Mouse (Mus musculus): ENCODE measurements around the gene Tmem184b. TPM values are rescaled to one million over a fixed set of nuclear protein-coding genes. Genes with fewer than 3 reads are reported as not detected.
A peak's percentile ranks its signal among the peaks of the same experiment; 100 is the strongest.

Tmem184b gene
- total RNA-seq, 2 experiments from 2014 or later, result 6.4 to 30.2 TPM

DNA sequence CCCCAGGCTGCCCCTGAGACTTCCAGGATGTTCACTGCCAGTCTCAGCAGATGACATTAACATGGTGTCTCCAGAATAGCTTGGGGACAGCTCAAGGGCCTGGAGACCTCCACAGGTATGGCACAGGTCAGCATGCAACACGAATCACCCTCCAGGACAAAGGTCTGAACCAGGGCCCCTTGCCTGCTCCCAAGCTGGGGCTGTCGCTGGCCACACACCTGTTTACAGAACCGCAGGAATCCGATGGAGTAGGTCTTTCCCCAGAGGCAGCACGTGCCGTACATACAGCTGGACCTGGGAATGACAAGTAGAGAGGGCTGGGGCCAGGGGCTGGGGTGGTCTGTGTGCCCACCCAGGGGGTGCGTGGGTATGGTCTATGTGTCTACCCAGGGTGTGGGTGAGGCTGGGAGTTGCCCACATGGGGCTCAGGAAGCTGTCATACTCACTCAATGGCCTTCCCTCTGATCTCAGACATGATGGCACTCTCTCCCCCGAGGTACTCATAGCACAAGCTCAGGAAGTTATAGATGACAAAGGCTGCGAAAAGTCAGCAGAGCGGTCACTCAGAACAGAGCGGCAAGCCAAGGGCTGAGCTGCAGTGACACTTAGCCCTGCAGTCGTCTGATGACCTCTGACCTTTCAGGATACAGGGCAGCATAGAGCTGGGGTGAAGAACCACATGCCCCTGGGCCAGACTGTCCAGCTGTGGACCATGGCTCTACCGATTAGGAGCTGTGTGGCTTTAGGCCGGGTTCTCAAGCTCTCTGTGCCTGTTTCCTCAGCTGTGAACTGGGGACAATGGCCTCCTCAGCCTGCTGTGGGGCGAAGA lies 33.7 kb downstream of the Tmem184b start:
- ATAC-seq (replicated peaks; ENCODE audit: poor library complexity, severe bottlenecking), result no peak

DNA sequence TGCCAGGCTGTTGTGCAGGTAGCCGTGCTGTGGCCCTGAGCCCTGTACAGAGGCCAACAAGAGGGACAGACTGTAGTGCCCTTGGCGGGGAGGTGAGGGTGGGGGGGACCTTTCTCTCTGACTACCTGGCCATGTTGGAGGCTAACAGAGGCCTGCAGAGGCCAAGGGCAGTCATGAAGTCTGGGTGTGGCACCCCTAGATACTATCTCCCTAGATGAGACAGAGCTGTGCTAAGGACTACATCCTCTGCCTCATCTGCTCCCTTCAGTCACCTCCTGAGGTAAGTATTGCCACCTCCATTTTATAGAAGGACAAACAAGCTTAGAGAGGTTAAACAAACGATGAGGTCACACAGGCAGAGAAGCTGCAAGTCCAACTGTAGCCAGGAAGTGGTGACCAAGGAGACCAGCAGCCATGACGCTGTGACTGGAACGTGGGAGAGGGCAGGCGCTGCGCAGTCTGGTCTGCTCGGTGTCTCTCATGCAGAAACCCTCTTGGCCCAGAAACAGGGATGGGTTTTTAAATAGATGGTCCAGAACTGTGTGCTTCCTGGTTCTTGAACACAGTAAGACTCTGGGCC lies 34.4 kb downstream of the Tmem184b start:
- no peak for ATAC-seq (replicated peaks; ENCODE audit: poor library complexity, severe bottlenecking)

DNA sequence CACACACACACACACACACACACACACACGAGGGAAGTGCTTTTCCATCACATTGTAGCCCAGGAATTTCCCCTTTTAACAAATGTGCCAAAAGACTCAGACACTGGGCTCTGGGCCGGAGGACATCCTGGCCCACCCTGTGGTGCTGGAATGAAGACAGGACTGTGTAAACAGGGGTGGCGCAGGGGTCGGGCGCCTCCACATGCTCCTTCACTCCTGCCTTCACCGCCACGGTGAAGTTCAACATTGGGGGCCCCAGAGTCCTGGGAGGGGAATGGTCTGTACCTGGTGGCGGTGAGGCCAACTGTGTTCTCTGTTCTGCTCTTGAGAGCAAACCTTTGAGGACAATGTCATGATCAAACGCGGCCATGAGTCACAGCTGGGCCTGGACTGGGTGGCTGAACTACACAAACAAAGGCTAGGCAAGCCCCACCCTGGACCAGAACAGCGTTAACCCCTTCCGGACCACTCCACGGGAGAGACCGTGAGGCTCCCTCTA lies 35.0 kb downstream of the Tmem184b start:
- ATAC-seq (replicated peaks; ENCODE audit: poor library complexity, severe bottlenecking), result no peak

DNA sequence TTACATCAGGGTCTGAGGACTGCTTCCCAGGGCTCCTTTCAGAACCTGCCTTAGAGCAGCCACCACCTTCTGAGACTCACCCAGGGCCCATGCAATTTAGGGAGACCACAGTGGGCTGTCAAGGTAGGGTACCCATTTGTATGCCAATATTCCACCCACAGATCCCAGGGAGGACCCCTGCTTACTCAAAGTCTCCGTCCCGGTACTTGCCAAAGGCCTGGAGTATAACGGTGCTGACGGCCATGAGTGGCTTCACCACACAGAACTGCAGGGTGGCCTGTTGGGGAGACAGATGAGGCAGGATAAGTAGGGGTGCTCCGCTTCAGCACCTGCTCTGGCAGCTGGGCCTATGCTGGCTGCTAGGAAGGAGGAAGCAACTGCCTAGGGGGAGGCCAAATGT lies 37.0 kb downstream of the Tmem184b start:
- no peak for ATAC-seq (replicated peaks; ENCODE audit: poor library complexity, severe bottlenecking)

DNA sequence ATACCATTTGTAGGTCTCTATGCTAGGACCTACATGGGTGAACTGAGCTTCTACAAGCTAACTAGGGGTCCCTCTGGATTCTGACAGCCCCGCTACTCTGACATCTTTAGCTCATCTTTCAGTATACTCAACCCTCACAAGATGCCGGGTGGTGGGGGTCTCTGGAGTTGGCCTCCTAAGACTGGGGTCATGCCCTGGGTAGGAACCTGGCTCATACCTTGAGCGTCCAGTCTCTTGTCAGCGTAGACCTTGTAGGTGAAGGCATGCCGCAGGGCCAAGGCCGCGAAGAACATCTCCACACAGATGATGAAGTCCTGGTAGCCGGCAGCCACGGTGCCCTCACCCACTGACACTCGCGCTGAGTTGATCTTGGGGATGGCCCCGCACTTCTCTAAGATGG lies 38.3 kb downstream of the Tmem184b start:
- no peak for ATAC-seq (replicated peaks; ENCODE audit: poor library complexity, severe bottlenecking)

DNA sequence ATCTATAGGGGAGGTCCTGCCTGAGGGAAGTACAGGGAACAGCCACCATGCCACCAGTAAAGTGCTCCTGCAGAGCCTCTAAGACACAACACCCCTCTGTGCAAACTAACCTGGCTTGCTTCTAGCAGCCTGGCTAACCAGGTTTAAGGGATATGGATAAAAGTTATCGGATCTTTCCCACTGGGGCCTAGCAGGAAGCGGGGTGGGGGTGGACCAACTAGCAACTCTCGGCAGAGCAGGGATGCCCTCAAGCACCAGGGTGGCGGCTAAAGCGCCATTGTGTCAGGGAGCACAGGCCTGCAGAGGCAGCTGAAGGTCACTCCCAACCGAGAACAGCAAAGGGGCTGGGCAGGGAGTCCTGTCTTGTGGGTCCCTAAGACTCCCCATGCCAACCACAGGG lies 39.2 kb downstream of the Tmem184b start:
- no peak for ATAC-seq (replicated peaks; ENCODE audit: poor library complexity, severe bottlenecking)

DNA sequence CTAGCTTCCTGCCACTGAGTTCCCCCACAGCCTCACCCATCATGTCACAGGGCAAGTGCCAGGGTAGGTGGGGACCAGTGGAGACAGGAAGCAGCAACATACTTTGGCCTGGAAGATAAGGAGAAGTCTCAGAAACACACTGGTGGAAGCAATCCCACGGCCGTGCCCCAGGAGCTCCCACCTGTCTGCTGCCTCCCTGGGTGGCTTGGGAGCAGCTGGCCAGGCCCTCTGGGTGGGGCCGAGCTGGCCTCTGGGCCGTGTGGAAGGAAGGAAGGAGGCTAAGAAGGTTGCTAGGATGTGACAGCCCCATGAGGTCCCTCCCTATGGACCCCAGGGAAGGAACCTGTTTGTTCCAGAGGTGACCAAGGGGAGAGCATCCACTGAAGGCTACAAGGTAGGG lies 42.3 kb downstream of the Tmem184b start:
- ATAC-seq (replicated peaks; ENCODE audit: poor library complexity, severe bottlenecking), result no peak

DNA sequence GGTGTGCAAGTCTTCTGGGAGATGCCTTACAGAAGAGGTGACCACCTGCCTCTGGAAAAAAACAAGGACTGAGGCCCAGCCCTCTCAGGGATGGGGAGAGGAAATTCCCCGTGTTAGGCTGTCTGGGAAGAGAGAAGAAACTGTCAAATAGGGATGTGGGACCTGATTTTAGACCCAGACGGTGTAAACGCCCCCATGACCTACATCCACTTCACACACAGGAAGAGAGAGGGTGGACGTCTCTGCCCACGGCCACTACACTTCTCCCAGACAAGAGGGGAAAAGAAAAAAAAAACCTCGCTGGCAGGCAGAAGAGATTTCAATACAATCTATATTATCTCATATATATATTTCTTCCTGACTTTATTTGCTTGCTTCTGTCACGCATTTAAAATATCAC lies 43.0 kb downstream of the Tmem184b start:
- no peak for ATAC-seq (replicated peaks; ENCODE audit: poor library complexity, severe bottlenecking)

DNA sequence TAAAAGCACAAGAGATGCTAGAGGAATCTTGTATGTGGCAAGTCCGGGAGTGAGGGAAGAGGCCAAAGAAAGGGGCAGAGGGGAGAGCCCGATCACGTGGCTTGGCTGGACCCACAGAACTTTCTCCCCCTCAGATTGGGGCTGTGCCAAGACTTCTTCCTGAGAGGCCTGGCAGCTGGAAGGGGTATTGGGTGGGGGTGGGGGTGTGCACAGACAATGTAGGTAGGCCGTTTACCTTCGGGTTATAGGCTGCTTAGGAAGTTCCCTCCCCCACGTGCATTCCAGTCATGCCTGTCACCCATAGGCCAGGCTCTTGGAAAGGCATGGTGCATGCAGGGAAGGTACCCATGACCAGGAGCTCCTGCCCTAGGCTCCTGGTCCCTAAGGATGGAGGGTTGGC lies 43.4 kb downstream of the Tmem184b start:
- no peak for ATAC-seq (replicated peaks; ENCODE audit: poor library complexity, severe bottlenecking)

DNA sequence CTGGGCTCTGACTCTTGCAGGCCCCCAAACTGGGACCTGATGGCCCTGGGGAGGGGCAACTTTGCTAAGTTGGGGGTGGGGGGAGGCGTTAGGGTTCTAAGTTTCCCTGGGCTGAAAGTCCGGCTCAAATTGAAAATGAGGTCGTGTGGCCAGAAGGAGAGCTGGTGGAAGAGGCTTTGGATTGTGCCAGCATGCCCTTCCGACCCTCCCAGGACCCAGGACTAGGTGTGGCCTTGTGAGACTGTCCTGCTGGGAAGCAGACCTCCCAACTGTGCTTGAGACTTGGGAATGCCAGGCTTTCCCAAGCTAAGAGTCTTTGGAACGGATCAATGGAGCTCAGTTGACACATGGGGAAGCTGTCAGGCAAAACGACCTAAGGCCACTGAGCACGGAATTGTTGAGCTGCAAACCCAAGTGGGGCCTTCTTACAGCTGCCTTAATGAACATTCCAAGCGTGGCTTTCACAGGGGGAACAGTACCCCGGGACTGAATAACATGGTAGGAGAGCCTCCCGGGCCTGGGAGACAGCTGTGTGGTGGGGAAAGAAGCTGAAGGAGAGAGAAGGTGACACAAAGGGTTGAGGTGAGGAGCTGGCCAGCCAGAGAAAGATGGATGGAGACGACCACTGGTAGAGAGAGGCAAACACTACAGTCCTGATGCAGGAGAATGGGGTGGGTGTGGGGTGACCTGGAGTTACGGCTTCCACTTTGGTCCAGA lies 45.2 kb downstream of the Tmem184b start:
- no peak for ATAC-seq (replicated peaks; ENCODE audit: poor library complexity, severe bottlenecking)

DNA sequence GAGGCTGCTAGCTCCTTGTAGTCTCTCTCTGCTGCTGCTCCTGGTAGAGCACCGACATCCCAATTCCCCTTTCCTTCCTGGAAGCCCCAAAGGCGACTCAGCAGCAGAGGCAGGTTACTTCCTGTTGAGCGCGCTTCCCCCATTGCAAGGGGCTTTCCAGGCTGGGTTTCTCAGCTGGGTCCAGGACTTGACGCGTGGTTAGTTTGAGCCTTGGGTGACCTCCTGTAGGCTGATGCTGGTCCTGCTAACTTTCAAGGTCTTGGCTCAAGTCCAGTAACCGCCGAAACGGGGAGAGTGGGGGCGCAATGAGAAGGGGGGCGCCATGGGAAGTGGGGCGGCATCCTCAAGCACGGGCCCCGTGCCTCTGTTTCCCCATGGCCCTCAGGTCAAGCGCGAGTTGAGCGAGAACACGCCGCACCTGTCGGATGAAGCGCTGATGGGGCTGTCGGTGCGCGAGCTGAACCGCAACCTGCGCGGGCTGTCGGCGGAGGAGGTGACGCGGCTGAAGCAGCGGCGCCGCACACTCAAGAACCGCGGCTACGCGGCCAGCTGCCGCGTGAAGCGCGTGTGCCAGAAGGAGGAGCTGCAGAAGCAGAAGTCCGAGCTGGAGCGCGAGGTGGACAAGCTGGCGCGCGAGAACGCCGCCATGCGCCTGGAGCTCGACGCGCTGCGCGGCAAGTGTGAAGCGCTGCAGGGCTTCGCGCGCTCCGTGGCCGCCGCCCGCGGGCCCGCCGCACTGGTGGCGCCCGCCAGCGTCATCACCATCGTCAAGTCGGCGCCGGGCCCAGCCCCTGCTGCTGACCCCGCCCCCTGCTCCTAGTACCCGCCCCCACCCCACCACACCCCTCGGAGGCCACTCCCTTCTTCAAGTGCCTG lies 46.1 kb downstream of the Tmem184b start:
- peak; percentile 62 for ATAC-seq (replicated peaks; ENCODE audit: poor library complexity, severe bottlenecking)

DNA sequence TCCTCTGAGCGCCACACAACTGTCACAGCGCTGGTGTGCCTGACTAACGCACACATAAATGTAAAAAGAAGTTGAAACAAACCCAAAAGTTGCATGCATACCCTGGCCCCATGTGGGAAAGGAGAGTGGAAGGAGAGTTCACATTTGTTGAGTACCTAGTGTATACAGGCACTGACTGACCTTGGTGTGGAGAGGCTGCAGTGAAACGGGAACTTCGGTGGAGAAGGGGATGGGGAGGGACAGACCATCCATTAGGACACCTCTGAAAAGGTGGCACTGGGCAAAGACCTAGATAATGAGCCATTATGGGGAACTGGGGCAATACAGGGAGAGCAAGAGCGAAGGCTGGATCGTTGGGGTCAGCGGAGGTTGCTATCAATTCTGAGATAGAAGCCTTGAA lies 46.9 kb downstream of the Tmem184b start:
- no peak for ATAC-seq (replicated peaks; ENCODE audit: poor library complexity, severe bottlenecking)

DNA sequence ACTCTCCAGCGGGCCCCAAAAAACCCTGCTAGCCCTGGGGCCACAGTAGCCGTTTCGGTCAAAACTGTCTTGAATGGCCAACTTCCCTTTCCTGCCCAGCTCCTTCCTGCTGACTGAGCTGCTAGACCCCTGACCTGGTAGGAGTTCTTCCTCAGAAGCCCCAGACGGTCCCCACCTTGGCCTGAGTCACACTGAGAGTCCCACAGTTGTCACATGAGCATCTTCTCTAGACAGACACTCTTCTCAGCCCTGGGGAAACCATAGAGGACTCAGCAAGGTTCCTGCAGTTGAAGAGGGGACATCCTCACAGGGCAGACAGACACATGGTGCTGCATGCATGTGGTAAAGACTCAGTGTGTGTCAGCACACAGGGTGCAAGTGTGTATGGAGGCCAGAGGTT lies 48.8 kb downstream of the Tmem184b start:
- peak; percentile 16; the same call in 1 of the 2 replicates for ATAC-seq (replicated peaks; ENCODE audit: poor library complexity, severe bottlenecking)

DNA sequence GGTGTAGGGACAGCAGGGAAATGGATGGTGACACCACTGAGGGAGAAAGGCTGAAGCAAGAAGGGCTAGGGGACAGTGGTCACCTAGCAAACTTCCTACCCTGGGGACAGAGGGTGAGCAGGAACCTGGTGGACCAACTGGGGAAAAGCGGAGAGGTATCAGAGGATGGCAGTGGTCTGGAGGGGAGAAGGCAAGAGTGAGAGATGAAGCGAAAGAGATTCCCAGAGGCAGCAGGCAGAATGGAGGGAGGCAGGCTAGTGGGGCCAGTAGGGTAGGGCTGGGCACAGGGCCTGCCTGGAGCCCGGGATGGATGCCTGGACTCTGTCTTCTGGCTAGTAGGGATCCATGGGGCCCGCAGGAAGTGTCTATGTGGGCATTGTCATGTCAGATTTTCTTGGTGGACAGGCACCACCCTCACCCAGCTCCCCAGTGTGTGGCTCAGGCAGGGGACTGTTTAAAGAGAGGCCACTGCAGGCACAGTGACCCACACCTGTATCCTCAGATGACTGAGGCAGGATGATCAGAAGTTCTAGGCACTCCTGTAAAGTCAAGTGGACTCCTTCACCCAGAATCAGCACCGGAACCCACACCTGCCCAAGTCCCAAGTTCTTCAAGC lies 49.6 kb downstream of the Tmem184b start:
- no peak for ATAC-seq (replicated peaks; ENCODE audit: poor library complexity, severe bottlenecking)

DNA sequence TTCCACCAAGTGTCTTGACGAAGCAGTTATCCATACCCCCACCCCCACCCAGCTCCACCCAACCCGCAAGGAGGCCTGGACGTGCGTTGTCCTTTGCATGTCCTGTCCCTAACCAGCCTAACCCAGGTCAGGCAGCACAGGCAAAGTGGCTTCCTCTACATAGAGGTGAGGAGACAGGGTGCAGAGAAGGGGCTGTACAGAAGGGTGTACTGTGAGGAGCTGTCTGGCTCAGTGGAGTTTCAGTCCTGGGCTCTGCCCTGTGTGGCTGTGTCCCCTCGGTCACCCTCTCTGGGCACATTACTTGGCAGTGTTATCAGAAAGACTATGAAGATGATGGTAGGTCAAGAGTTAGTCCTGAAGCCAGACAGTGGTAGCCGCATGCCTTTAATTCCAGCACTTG lies 50.9 kb downstream of the Tmem184b start:
- no peak for ATAC-seq (replicated peaks; ENCODE audit: poor library complexity, severe bottlenecking)

DNA sequence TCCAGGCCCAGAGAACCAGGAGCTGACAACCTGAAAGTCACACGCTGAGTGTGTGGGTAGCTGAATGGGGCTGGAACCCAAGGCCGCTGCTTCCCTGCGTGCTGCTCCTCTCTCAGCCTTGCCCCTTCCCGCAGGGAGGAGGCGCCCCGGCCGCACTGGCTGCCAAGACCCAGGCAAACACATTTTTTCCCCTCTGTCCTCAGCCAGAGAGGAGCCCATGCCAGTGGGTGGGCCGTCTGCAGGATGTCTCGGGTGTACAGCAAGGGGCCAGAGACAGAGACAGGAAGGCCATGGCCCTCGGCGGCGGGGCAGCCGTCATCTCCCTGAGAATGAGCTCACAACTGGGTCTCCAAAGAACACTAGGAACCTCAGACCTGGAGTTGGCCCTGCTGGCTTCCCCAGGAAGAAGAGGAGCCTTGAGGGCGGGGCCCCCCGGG lies 52.0 kb downstream of the Tmem184b start:
- ATAC-seq (replicated peaks; ENCODE audit: poor library complexity, severe bottlenecking), result no peak

DNA sequence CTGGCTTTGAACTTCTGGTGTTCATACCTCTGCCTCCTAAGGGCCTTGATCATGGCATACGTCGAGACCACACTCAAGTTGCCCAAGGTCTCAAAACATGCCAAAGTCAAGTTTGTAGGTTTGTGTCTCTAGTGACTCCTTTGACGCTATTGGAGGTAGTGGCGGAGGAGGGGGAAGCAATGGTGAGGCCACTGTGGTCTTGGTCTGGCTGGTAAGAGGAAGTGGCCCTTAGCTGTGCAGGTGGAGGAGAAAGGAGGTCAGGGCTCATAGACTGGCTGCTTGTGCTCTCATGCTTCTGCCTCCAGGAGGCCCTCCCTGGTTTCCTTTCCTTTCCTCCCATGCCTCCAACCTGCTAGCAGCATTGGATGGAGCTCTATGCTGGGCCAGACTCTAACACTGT lies 52.5 kb downstream of the Tmem184b start:
- ATAC-seq (replicated peaks; ENCODE audit: poor library complexity, severe bottlenecking), result peak; percentile 27

DNA sequence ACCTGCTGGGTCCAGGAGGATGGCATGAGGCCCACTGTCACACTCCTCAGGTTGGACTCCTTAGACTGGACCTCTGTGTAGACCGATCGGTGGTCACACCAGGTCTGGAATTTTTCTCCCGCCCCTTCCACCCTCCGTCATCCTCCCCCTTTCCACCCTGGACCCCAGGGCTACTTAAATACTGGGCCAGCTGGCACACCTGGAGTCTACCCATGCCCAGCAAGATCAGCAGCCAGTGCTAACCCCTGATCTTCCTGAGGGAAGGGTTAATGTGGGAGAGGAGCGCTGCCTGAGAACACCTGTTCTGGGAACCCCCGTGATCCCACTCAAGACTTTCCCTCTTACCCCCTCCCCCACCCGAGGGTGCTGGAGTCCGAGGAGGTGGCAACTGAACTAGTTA lies 54.7 kb downstream of the Tmem184b start:
- ATAC-seq (replicated peaks; ENCODE audit: poor library complexity, severe bottlenecking), result no peak

DNA sequence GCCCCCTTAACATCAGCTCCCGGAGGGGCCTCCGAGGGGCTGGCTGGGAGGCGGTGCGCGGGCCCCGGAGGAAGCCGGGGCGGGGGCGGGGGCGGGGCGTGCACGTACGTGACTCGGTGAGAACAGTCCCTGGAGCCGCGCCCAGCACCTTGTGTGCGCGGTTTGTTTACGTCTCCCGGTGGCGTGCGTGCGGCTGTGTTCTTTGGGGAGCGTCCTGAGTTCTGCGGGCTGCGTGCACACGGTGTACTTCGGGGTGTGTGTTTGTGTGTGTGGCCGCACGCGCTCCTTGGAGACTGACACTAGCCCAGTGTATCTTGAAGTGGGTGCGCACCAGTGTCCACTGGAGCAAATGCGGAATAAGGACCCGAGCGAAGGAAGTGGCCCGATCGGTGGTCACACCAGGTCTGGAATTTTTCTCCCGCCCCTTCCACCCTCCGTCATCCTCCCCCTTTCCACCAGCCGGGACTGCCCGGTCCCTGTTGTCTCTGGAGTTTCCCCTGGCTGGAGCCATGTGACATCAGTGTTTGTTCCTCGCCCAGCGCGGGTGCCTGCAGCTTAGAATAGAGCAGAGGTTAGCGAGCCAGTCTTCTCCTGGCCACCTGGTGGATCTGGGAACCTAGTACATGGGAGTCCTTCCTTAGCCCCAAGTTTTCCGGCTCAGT lies 55.4 kb downstream of the Tmem184b start:
- peak; percentile 51 for ATAC-seq (replicated peaks; ENCODE audit: poor library complexity, severe bottlenecking)

Measured in granulocyte monocyte progenitor cell, adult 5-6 weeks (primary cell).